Comparison of ENCODE assay signal across 9 mouse cellular contexts in genomic region chr14:16447587-16447986, GRCm38 (mm10).
DNase-seq lines count a peak whose midpoint lies in the region; ATAC-seq and TF ChIP-seq lines count a peak whose summit lies in the region.
"Had no signal": no experiment of that assay in that cellular context is flagged by ENCODE, and none has a peak within 500 bp of the region (broad histone marks: within the 10 kb centered on the region; RNA-seq: fewer than 3 reads in every experiment).

No protein-coding gene starts in this region.

- no peaks in the 10 kb centered on the region for H3K9me3 ChIP-seq in hindbrain, embryonic 16.5 days (ENCODE audit: control insufficient read depth, low read length)
- no peaks in the 10 kb centered on the region for H3K9me3 ChIP-seq in midbrain, embryonic 13.5 days

- ATAC-seq in hindbrain, embryonic 16.5 days, result peak; percentile 28; the same call in 1 of the 2 replicates
- ATAC-seq in midbrain, embryonic 13.5 days, result peak; percentile 67

- H3K27me3 ChIP-seq in hindbrain, embryonic 16.5 days (replicated peaks; ENCODE audit: control insufficient read depth, insufficient read depth, low read length), result no peaks in the 10 kb centered on the region
- no peaks in the 10 kb centered on the region for H3K27me3 ChIP-seq in midbrain, embryonic 13.5 days

- H3K27ac ChIP-seq in hindbrain, embryonic 16.5 days (ENCODE audit: low read depth, low read length), result no peak overlapping the region
- H3K27ac ChIP-seq in midbrain, embryonic 13.5 days, result no peak overlapping the region

- no peak overlapping the region for H3K4me2 ChIP-seq in hindbrain, embryonic 16.5 days (ENCODE audit: low read length)
- H3K4me2 ChIP-seq in midbrain, embryonic 13.5 days (replicated peaks), result no peak overlapping the region

- no peaks in the 10 kb centered on the region for H3K36me3 ChIP-seq in hindbrain, embryonic 16.5 days (ENCODE audit: control insufficient read depth, insufficient read depth, low read length)
- no peaks in the 10 kb centered on the region for H3K36me3 ChIP-seq in midbrain, embryonic 13.5 days

- no peak overlapping the region for H3K9ac ChIP-seq in hindbrain, embryonic 16.5 days (ENCODE audit: low read depth, low read length)
- H3K9ac ChIP-seq in midbrain, embryonic 13.5 days (replicated peaks), result no peak overlapping the region

- no peak overlapping the region for H3K4me3 ChIP-seq in lung, adult 2 months (replicated peaks; ENCODE audit: extremely low read depth, low read depth, low read length)
- no peak overlapping the region for H3K4me3 ChIP-seq in hindbrain, embryonic 16.5 days (ENCODE audit: low read length)
- no peak overlapping the region for H3K4me3 ChIP-seq in midbrain, embryonic 13.5 days (replicated peaks)
- H3K4me3 ChIP-seq: erythroblast, embryonic 14.5 days had no signal

- 41% methylated on average over 3 of the region's 3 CpGs for WGBS in lung, adult 2 months
- 46% methylated on average over 3 of the region's 3 CpGs for WGBS in hindbrain, embryonic 16.5 days
- WGBS in midbrain, embryonic 13.5 days, result 43% methylated on average over 3 of the region's 3 CpGs

- TF ChIP-seq CTCF in lung, adult 2 months (IDR thresholded peaks at IDR 0.05; ENCODE audit: insufficient read depth, low read length), result peak; percentile 39

- no peak for DNase-seq in lung, adult 2 months
- DNase-seq in lung, postnatal 25 days (ENCODE audit: low spot score), result no peak
- peak; percentile 24 for DNase-seq in c-Kit-negative CD71-positive TER-119-positive erythroid progenitor cells, embryonic 14.5 days (ENCODE audit: low read depth, low spot score)
- DNase-seq in adrenal gland, adult 2 months, result no peak
- DNase-seq in ovary, postnatal 14 days (ENCODE audit: low spot score), result no peak
- DNase-seq in layer of hippocampus, adult 8-10 months (ENCODE audit: low spot score in 2 of 2), result no peak

- H3K4me1 ChIP-seq in lung, adult 2 months (ENCODE audit: control insufficient read depth, insufficient read depth, low read length), result no peaks in the 10 kb centered on the region
- no peaks in the 10 kb centered on the region for H3K4me1 ChIP-seq in hindbrain, embryonic 16.5 days (ENCODE audit: control insufficient read depth, insufficient read depth, low read depth, low read length)
- no peaks in the 10 kb centered on the region for H3K4me1 ChIP-seq in midbrain, embryonic 13.5 days (replicated peaks)

- TF ChIP-seq POLR2A in lung, adult 2 months (IDR thresholded peaks at IDR 0.05; ENCODE audit: borderline replicate concordance, extremely low read depth, low read depth, low read length), result no peak
